ENCODE assay signal across 9 mouse cellular contexts in the genomic region with DNA sequence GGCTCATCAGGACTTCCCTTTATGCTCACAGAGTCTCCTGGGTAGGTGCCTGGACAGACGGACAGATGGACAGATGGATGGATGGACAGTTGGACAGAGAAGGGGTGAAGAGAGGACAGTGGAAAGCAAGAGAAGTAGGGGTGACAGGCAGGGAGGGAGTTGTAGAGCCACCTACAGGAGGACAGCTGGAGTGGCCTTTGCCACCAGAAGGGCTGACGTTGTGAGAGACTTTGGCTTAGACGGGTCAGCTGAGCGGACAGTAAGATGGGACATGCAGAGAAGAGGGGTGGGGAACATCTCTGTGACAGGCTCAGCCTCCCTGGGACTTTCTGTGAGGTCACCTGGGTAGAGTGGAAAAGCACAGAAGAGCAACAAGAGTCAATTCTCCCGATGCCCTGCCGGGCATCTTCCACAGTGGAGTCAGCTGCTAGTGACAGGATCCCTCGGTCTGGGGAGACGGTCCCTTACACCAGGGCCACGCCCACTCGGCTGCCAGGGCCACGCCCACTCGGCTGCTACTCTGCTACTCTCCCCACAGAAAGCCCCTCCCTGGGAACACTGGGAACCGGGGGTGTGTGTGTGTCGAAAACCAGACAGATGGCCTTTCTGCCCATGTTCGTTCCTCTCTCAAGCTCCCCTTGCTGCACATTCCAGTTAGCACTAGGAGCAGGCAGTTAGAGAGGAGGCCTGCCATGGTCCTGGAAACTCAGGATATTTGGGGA. TPM values are rescaled to one million over a fixed set of nuclear protein-coding genes. Genes with fewer than 3 reads are reported as not detected.
A peak's percentile ranks its signal among the peaks of the same experiment; 100 is the strongest.
DNase-seq lines count a peak whose midpoint lies in the region; ATAC-seq and TF ChIP-seq lines count a peak whose summit lies in the region.
"Had no signal": no experiment of that assay in that cellular context is flagged by ENCODE, and none has a peak within 500 bp of the region (broad histone marks: within the 10 kb centered on the region; RNA-seq: fewer than 3 reads in every experiment).

No protein-coding gene starts in this region.

- H3K4me1 ChIP-seq in heart, adult 2 months (ENCODE audit: control insufficient read depth, insufficient read depth, low read length) = no peaks in the 10 kb centered on the region
- 0 out of 2 replicates have a peak, but pooled peaks cover 8% of the 10 kb centered on the region for H3K4me1 ChIP-seq in midbrain, postnatal 0 days (ENCODE audit: insufficient read depth, low read length)
- H3K4me1 ChIP-seq in midbrain, embryonic 13.5 days (replicated peaks) = peaks cover 15% of the 10 kb centered on the region
- peaks cover 9% of the 10 kb centered on the region for H3K4me1 ChIP-seq in hindbrain, embryonic 12.5 days

- no peak for TF ChIP-seq EP300 in heart, adult 2 months (IDR thresholded peaks at IDR 0.05; ENCODE audit: insufficient read depth, low read depth, low read length)

- no peak overlapping the region for H3K27ac ChIP-seq in heart, adult 2 months
- H3K27ac ChIP-seq in midbrain, postnatal 0 days (ENCODE audit: low read depth, low read length) = no peak overlapping the region
- no peak overlapping the region for H3K27ac ChIP-seq in midbrain, embryonic 13.5 days
- no peak overlapping the region for H3K27ac ChIP-seq in hindbrain, embryonic 12.5 days
- H3K27ac ChIP-seq: limb, embryonic 13.5 days had no signal

- ATAC-seq in midbrain, postnatal 0 days (ENCODE audit: low FRiP score) = no peak
- no peak for ATAC-seq in midbrain, embryonic 13.5 days
- ATAC-seq in hindbrain, embryonic 12.5 days (ENCODE audit: low FRiP score) = no peak

- WGBS in heart, adult 2 months = 13% methylated on average over 15 of the region's 15 CpGs
- 14% methylated on average over 15 of the region's 15 CpGs for WGBS in midbrain, postnatal 0 days
- 18% methylated on average over 15 of the region's 15 CpGs for WGBS in midbrain, embryonic 13.5 days
- WGBS in hindbrain, embryonic 12.5 days = 17% methylated on average over 15 of the region's 15 CpGs

- no peak overlapping the region for H3K9ac ChIP-seq in heart, adult 2 months (ENCODE audit: low read depth, low read length)
- no peak overlapping the region for H3K9ac ChIP-seq in midbrain, postnatal 0 days (replicated peaks; ENCODE audit: low read length, poor library complexity, severe bottlenecking)
- H3K9ac ChIP-seq in midbrain, embryonic 13.5 days (replicated peaks) = no peak overlapping the region
- H3K9ac ChIP-seq in hindbrain, embryonic 12.5 days = no peak overlapping the region
- H3K9ac ChIP-seq: limb, embryonic 13.5 days had no signal

- intact Hi-C loops in heart, adult 2 months (cut with DNase I) = loop anchor here (10.0 kb wide), 1 partner anchor 244 kb away; a partner anchor contains a TSS
- intact Hi-C loops in heart, postnatal 36 days (cut with DNase I) = no loop called here

- peak; percentile 14; the same call in 1 of the 2 replicates for TF ChIP-seq CTCF in heart, adult 2 months (IDR thresholded peaks at IDR 0.05)
- peak; percentile 26 for TF ChIP-seq CTCF in midbrain, postnatal 0 days (IDR thresholded peaks at IDR 0.05)

- no peak overlapping the region for H3K4me2 ChIP-seq in midbrain, postnatal 0 days (ENCODE audit: low read depth, low read length, poor library complexity, severe bottlenecking)
- H3K4me2 ChIP-seq in midbrain, embryonic 13.5 days (replicated peaks) = no peak overlapping the region
- no peak overlapping the region for H3K4me2 ChIP-seq in hindbrain, embryonic 12.5 days (replicated peaks)
- H3K4me2 ChIP-seq: limb, embryonic 13.5 days had no signal

- H3K36me3 ChIP-seq in heart, adult 2 months (ENCODE audit: control insufficient read depth, insufficient read depth, low read length) = no peaks in the 10 kb centered on the region
- H3K36me3 ChIP-seq in midbrain, postnatal 0 days (ENCODE audit: insufficient read depth, low read length) = no peaks in the 10 kb centered on the region
- H3K36me3 ChIP-seq in midbrain, embryonic 13.5 days = no peaks in the 10 kb centered on the region
- H3K36me3 ChIP-seq in hindbrain, embryonic 12.5 days = no peaks in the 10 kb centered on the region
- H3K36me3 ChIP-seq: limb, embryonic 13.5 days had no signal

- no peak overlapping the region for H3K4me3 ChIP-seq in heart, adult 2 months
- H3K4me3 ChIP-seq in midbrain, postnatal 0 days (ENCODE audit: low read depth, low read length) = no peak overlapping the region
- H3K4me3 ChIP-seq in midbrain, embryonic 13.5 days (replicated peaks) = no peak overlapping the region
- H3K4me3 ChIP-seq in hindbrain, embryonic 12.5 days = no peak overlapping the region
- H3K4me3 ChIP-seq: limb, embryonic 13.5 days had no signal

- DNase-seq in heart, adult 2 months = peak in 1 of 2 experiments; percentile 22
- DNase-seq in heart, postnatal 36 days = no peak
- DNase-seq in midbrain, postnatal 0 days (ENCODE audit: low spot score) = no peak
- peak; percentile 65 to 74 for DNase-seq in kidney, postnatal 4 days
- DNase-seq in thymus, postnatal 0 days (ENCODE audit: low spot score) = peak; percentile 12
- DNase-seq in gastrocnemius, postnatal 25 days = no peak

- no peaks in the 10 kb centered on the region for H3K27me3 ChIP-seq in heart, adult 2 months (ENCODE audit: control insufficient read depth, insufficient read depth, low read length)
- H3K27me3 ChIP-seq in midbrain, postnatal 0 days (ENCODE audit: insufficient read depth, low read length) = no peaks in the 10 kb centered on the region
- peaks cover 17% of the 10 kb centered on the region for H3K27me3 ChIP-seq in midbrain, embryonic 13.5 days
- H3K27me3 ChIP-seq in hindbrain, embryonic 12.5 days = peaks cover 13% of the 10 kb centered on the region

- H3K9me3 ChIP-seq in midbrain, postnatal 0 days (ENCODE audit: low read length) = no peaks in the 10 kb centered on the region
- H3K9me3 ChIP-seq in midbrain, embryonic 13.5 days = no peaks in the 10 kb centered on the region
- no peaks in the 10 kb centered on the region for H3K9me3 ChIP-seq in hindbrain, embryonic 12.5 days (replicated peaks)
- H3K9me3 ChIP-seq: limb, embryonic 13.5 days had no signal

- TF ChIP-seq POLR2A in heart, adult 2 months (IDR thresholded peaks at IDR 0.05; ENCODE audit: insufficient read depth, low read depth, low read length) = no peak

- no peaks in the 10 kb centered on the region for H3K79me2 ChIP-seq in heart, adult 2 months (replicated peaks; ENCODE audit: control insufficient read depth, insufficient read depth, low read length)

RNA-seq across cellular contexts. Expression of a gene that starts 1.9 kb away (rescaled TPM):
- total RNA-seq in heart, adult 2 months (2021) = under 1 TPM; 0.13 to 0.32 TPM
- 0.20 and 0.82 TPM in 2 replicates for polyA plus RNA-seq in heart, adult 2 months (2012; rRNA removed)
- under 1 TPM; 0.14 to 0.31 TPM for total RNA-seq in heart, postnatal 36 days (2021)
- total RNA-seq in midbrain, postnatal 0 days (2014; rRNA removed) = 2.8 and 3.3 TPM in 2 replicates
- 0.91 and 0.95 TPM in 2 replicates for polyA plus RNA-seq in midbrain, postnatal 0 days (2015; fragmentation: Nextera tagmentation; extraction: Ambion mirVana)
- polyA plus RNA-seq in midbrain, embryonic 13.5 days (2015; fragmentation: Nextera tagmentation; extraction: Ambion mirVana) = 0.75 and 0.81 TPM in 2 replicates
- polyA plus RNA-seq in thymus, postnatal 0 days (2015; fragmentation: Nextera tagmentation; extraction: Ambion mirVana) = 0.13 and 0.46 TPM in 2 replicates
- 1.4 and 1.9 TPM in 2 replicates for polyA plus RNA-seq in hindbrain, embryonic 12.5 days (2016; fragmentation: Nextera tagmentation; extraction: Ambion mirVana)
- under 1 TPM in 1 of 2 experiments, not detected in 1; 0.05 TPM for total RNA-seq in gastrocnemius, postnatal 25 days (2021)

RNA-seq across cellular contexts. Expression of a gene that starts 7.0 kb away (rescaled TPM):
- total RNA-seq in heart, adult 2 months (2021) = 10 to 100 TPM; 14.5 to 16.6 TPM
- polyA plus RNA-seq in heart, adult 2 months (2012; rRNA removed) = 32.2 and 39.4 TPM in 2 replicates
- 10 to 100 TPM; 18.2 to 20.3 TPM for total RNA-seq in heart, postnatal 36 days (2021)
- 12.2 and 17.4 TPM in 2 replicates for total RNA-seq in midbrain, postnatal 0 days (2014; rRNA removed)
- polyA plus RNA-seq in midbrain, postnatal 0 days (2015; fragmentation: Nextera tagmentation; extraction: Ambion mirVana) = 10.9 and 11.8 TPM in 2 replicates
- 20.0 and 21.0 TPM in 2 replicates for polyA plus RNA-seq in midbrain, embryonic 13.5 days (2015; fragmentation: Nextera tagmentation; extraction: Ambion mirVana)
- polyA plus RNA-seq in thymus, postnatal 0 days (2015; fragmentation: Nextera tagmentation; extraction: Ambion mirVana) = 16.6 and 17.2 TPM in 2 replicates
- 33.7 and 35.6 TPM in 2 replicates for polyA plus RNA-seq in hindbrain, embryonic 12.5 days (2016; fragmentation: Nextera tagmentation; extraction: Ambion mirVana)
- 1 to 10 TPM; 8.5 to 8.6 TPM for total RNA-seq in gastrocnemius, postnatal 25 days (2021)

RNA-seq across cellular contexts. Expression of a gene that starts 47.8 kb away (rescaled TPM):
- total RNA-seq in heart, adult 2 months (2021) = under 1 TPM; 0.20 to 0.34 TPM
- 0.85 and 1.4 TPM in 2 replicates for polyA plus RNA-seq in heart, adult 2 months (2012; rRNA removed)
- under 1 TPM; 0.41 to 0.69 TPM for total RNA-seq in heart, postnatal 36 days (2021)
- 2.8 and 10.5 TPM in 2 replicates for total RNA-seq in midbrain, postnatal 0 days (2014; rRNA removed)
- 3.8 and 4.7 TPM in 2 replicates for polyA plus RNA-seq in midbrain, postnatal 0 days (2015; fragmentation: Nextera tagmentation; extraction: Ambion mirVana)
- polyA plus RNA-seq in midbrain, embryonic 13.5 days (2015; fragmentation: Nextera tagmentation; extraction: Ambion mirVana) = 4.2 and 4.4 TPM in 2 replicates
- 5.9 and 8.0 TPM in 2 replicates for polyA plus RNA-seq in thymus, postnatal 0 days (2015; fragmentation: Nextera tagmentation; extraction: Ambion mirVana)
- 13.8 and 14.9 TPM in 2 replicates for polyA plus RNA-seq in hindbrain, embryonic 12.5 days (2016; fragmentation: Nextera tagmentation; extraction: Ambion mirVana)
- under 1 TPM; 0.23 to 0.27 TPM for total RNA-seq in gastrocnemius, postnatal 25 days (2021)

RNA-seq across cellular contexts. Expression of a gene that starts 56.6 kb away (rescaled TPM):
- total RNA-seq in heart, adult 2 months (2021) = 1 to 10 TPM; 1.4 to 1.6 TPM
- 2.2 and 2.4 TPM in 2 replicates for polyA plus RNA-seq in heart, adult 2 months (2012; rRNA removed)
- 1 to 10 TPM; 1.4 to 3.4 TPM for total RNA-seq in heart, postnatal 36 days (2021)
- total RNA-seq in midbrain, postnatal 0 days (2014; rRNA removed) = 2.8 and 2.9 TPM in 2 replicates
- polyA plus RNA-seq in midbrain, postnatal 0 days (2015; fragmentation: Nextera tagmentation; extraction: Ambion mirVana) = 4.6 and 5.2 TPM in 2 replicates
- 1.4 TPM in 2 replicates for polyA plus RNA-seq in midbrain, embryonic 13.5 days (2015; fragmentation: Nextera tagmentation; extraction: Ambion mirVana)
- polyA plus RNA-seq in thymus, postnatal 0 days (2015; fragmentation: Nextera tagmentation; extraction: Ambion mirVana) = 5.4 and 5.5 TPM in 2 replicates
- polyA plus RNA-seq in hindbrain, embryonic 12.5 days (2016; fragmentation: Nextera tagmentation; extraction: Ambion mirVana) = 1.2 and 2.1 TPM in 2 replicates
- total RNA-seq in gastrocnemius, postnatal 25 days (2021) = 1 to 10 TPM in 1 of 2 experiments, under 1 TPM in 1; 0.49 to 2.6 TPM

RNA-seq across cellular contexts. Expression of a gene that starts 58.6 kb away (rescaled TPM):
- total RNA-seq in heart, adult 2 months (2021) = not detected
- not detected in 2 replicates for polyA plus RNA-seq in heart, adult 2 months (2012; rRNA removed)
- not detected for total RNA-seq in heart, postnatal 36 days (2021)
- not detected in 2 replicates for total RNA-seq in midbrain, postnatal 0 days (2014; rRNA removed)
- not detected in 2 replicates for polyA plus RNA-seq in midbrain, postnatal 0 days (2015; fragmentation: Nextera tagmentation; extraction: Ambion mirVana)
- polyA plus RNA-seq in midbrain, embryonic 13.5 days (2015; fragmentation: Nextera tagmentation; extraction: Ambion mirVana) = not detected in 2 replicates
- not detected in 2 replicates for polyA plus RNA-seq in thymus, postnatal 0 days (2015; fragmentation: Nextera tagmentation; extraction: Ambion mirVana)
- polyA plus RNA-seq in hindbrain, embryonic 12.5 days (2016; fragmentation: Nextera tagmentation; extraction: Ambion mirVana) = not detected in 2 replicates
- total RNA-seq in gastrocnemius, postnatal 25 days (2021) = not detected
- polyA plus RNA-seq: limb, embryonic 13.5 days had no signal

Comparison
In these comparisons a context has a peak if more than half of its experiments do, and no peak if none do; other contexts are left out.
1. DNase-seq: peak in kidney, postnatal 4 days (2 of 2) and thymus, postnatal 0 days (single experiment); none in heart, postnatal 36 days (0 of 2), midbrain, postnatal 0 days (single experiment) and gastrocnemius, postnatal 25 days (single experiment).